Mouse (Mus musculus) lung, embryonic 16.5 days (tissue): ENCODE results near the gene Lrrc20. TPM values are rescaled to one million over a fixed set of nuclear protein-coding genes. Genes with fewer than 3 reads are reported as not detected.
A peak's percentile ranks its signal among the peaks of the same experiment; 100 is the strongest.

ENCODE experiments used
- ATAC-seq: fragments of 200-750 bp; cut with Nextera tagmentation; 2 replicates; pipeline ENCODE4 v1.8.0; 2017; ENCODE audit warnings: low read depth, mild to moderate bottlenecking, moderate library complexity
- H3K27ac ChIP-seq: fragments of 300-500 bp; sonication (generic); 2 replicates; pipeline ENCODE4 v1.5.1; 2014; ENCODE audit warnings: mild to moderate bottlenecking, control low read depth, low read length
- H3K27me3 ChIP-seq: fragments of 300-500 bp; sonication (generic); 2 replicates; pipeline ENCODE4 v1.6.1; 2014; ENCODE audit warnings: low read depth, low read length, mixed read lengths; ENCODE audit not compliant: control insufficient read depth, insufficient read depth
- H3K36me3 ChIP-seq: fragments of 300-500 bp; sonication (generic); 2 replicates; pipeline ENCODE4 v1.6.1; 2014; ENCODE audit warnings: low read length; ENCODE audit not compliant: control insufficient read depth, insufficient read depth
- H3K4me1 ChIP-seq: fragments of 300-500 bp; sonication (generic); replicated peaks from 2 replicates; pipeline ENCODE4 v1.6.1; 2014; ENCODE audit warnings: low read length, mixed read lengths; ENCODE audit not compliant: control insufficient read depth, insufficient read depth
- H3K4me2 ChIP-seq: fragments of 300-500 bp; sonication (generic); 2 replicates; pipeline ENCODE4 v1.6.1; 2014; ENCODE audit warnings: low read depth, low read length, control low read depth
- H3K4me3 ChIP-seq: fragments of 300-500 bp; sonication (generic); 2 replicates; pipeline ENCODE4 v1.5.1; 2014; ENCODE audit warnings: mild to moderate bottlenecking, low read length, control low read depth
- H3K9ac ChIP-seq: fragments of 300-500 bp; sonication (generic); 2 replicates; pipeline ENCODE4 v1.6.1; 2014; ENCODE audit warnings: low read length, control low read depth
- H3K9me3 ChIP-seq: fragments of 300-500 bp; sonication (generic); 2 replicates; pipeline ENCODE4 v1.6.1; 2016; ENCODE audit warnings: low read length; ENCODE audit not compliant: control insufficient read depth
- WGBS: fragments of 180-500 bp; shearing (Covaris S2); extraction: QIAGEN DNeasy Blood & Tissue Kit; methylation state at CpG from one replicate; pipeline ENCODE4 v1.1.7; 2014; 5-methylcytosine and 5-hydroxymethylcytosine counted together
- polyA plus RNA-seq: library from polyadenylated mRNA; unstranded; fragments of >200 nt; fragmentation: Nextera tagmentation; extraction: Ambion mirVana; gene quantifications from 2 replicates; pipeline ENCODE4 v1.2.1, GENCODE M21; 2015

The Lrrc20 gene
- polyA plus RNA-seq, 1 experiment from 2014 or later: 8.7 TPM

- Histone ChIP-seq H3K27me3 (peaks cover 15% of the 10 kb centered on the region), H3K36me3 (no peaks in the 10 kb centered on the region), H3K4me2 (no peak overlapping the region), H3K4me1 (peaks cover 25% of the 10 kb centered on the region), H3K4me3 (no peak overlapping the region), H3K9ac (no peak overlapping the region), H3K9me3 (no peaks in the 10 kb centered on the region), H3K27ac (peak overlapping the region; percentile 7; the same call in 1 of the 2 replicates)
- 0 out of 2 replicates have a peak, but pooled peaks have one; percentile 18 for ATAC-seq
- WGBS: 42% methylated on average over 3 of the region's 3 CpGs
These were observed 150.9 kb downstream of the Lrrc20 start for GRCm38 (mm10) chr10:61626551-61626950.

GRCm38 (mm10) chr10:61627195-61627937 is 151.8 kb downstream of the Lrrc20 start:
- H3K9me3 ChIP-seq: no peaks in the 10 kb centered on the region
- H3K4me2 ChIP-seq: no peak overlapping the region
- no peaks in the 10 kb centered on the region for H3K36me3 ChIP-seq
- peak overlapping the region; percentile 51; the same call in 1 of the 2 replicates for H3K27ac ChIP-seq
- H3K27me3 ChIP-seq: peaks cover 15% of the 10 kb centered on the region
- no peak overlapping the region for H3K4me3 ChIP-seq
- peak; percentile 74 for ATAC-seq
- peaks cover 25% of the 10 kb centered on the region for H3K4me1 ChIP-seq
- no peak overlapping the region for H3K9ac ChIP-seq
- 26% methylated on average over 15 of the region's 15 CpGs for WGBS

GRCm38 (mm10) chr10:61627938-61628250 is 152.3 kb downstream of the Lrrc20 start:
- Histone ChIP-seq H3K9me3 (no peaks in the 10 kb centered on the region), H3K9ac (no peak overlapping the region)

More at GRCm38 (mm10) chr10:61627938-61628250, 152.3 kb downstream of the Lrrc20 start:
- H3K27ac ChIP-seq: no peak overlapping the region
- no peaks in the 10 kb centered on the region for H3K36me3 ChIP-seq
- H3K4me1 ChIP-seq: peaks cover 25% of the 10 kb centered on the region
- ATAC-seq: no peak
- no peak overlapping the region for H3K4me3 ChIP-seq
- 56% methylated on average over 4 of the region's 4 CpGs for WGBS
- no peak overlapping the region for H3K4me2 ChIP-seq
- H3K27me3 ChIP-seq: peaks cover 15% of the 10 kb centered on the region

Other genes with a start within 250 kb of the Lrrc20 start
- gene Adamts14, start 202.4 kb upstream of the Lrrc20 start, polyA plus RNA-seq: 2.6 and 2.7 TPM in 2 replicates
- 0.06 TPM in 1 of 2 replicates, not detected in the other for gene Prf1, start 178.0 kb upstream of the Lrrc20 start, polyA plus RNA-seq
- 49.4 and 49.9 TPM in 2 replicates for gene Pald1, start 92.3 kb upstream of the Lrrc20 start, polyA plus RNA-seq
- gene Nodal, start 57.8 kb upstream of the Lrrc20 start, polyA plus RNA-seq: 0.16 and 0.20 TPM in 2 replicates
- 58.4 and 58.5 TPM in 2 replicates for gene Eif4ebp2, start 23.1 kb upstream of the Lrrc20 start, polyA plus RNA-seq
- 0.08 TPM in 1 of 2 replicates, not detected in the other for gene Npffr1, start 119.7 kb downstream of the Lrrc20 start, polyA plus RNA-seq
- gene Ppa1, start 172.8 kb downstream of the Lrrc20 start, polyA plus RNA-seq: 125 and 138 TPM in 2 replicates
- 230 and 231 TPM in 2 replicates for gene Sar1a, start 204.5 kb downstream of the Lrrc20 start, polyA plus RNA-seq
- gene Tysnd1, start 219.7 kb downstream of the Lrrc20 start, polyA plus RNA-seq: 17.8 and 19.2 TPM in 2 replicates
- 15.2 and 16.9 TPM in 2 replicates for gene Aifm2, start 239.5 kb downstream of the Lrrc20 start, polyA plus RNA-seq